Mouse (Mus musculus) retina, postnatal 7 days (tissue): ENCODE data around the gene Cdh6.
A peak's percentile ranks its signal among the peaks of the same experiment; 100 is the strongest.

ENCODE experiments used
- DNase-seq: peaks from one replicate; pipeline ENCODE4 v3.0.0-alpha.2; 2012; ENCODE audit warnings: low read depth, low spot score

Gene Cdh6

DNA sequence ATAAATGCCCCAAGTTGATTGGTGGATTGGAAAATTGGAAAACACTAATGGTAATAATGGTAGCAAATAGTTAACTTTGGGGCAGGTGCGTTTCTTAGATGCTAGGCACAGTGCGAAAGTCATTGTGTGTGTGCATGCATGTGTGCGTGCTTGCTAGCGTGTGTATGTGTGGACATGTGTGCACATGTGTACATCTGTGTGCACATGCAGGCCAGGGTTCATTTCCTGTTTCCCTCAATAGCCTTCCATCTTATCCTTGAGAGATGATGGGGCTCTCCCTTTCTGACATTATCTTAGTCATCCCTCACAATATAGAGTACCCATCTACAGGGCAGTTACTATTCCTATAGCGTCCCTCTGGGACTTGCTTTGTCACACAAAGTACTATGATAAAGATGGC lies 17.7 kb downstream of the Cdh6 start:
- DNase-seq: no peak

DNA sequence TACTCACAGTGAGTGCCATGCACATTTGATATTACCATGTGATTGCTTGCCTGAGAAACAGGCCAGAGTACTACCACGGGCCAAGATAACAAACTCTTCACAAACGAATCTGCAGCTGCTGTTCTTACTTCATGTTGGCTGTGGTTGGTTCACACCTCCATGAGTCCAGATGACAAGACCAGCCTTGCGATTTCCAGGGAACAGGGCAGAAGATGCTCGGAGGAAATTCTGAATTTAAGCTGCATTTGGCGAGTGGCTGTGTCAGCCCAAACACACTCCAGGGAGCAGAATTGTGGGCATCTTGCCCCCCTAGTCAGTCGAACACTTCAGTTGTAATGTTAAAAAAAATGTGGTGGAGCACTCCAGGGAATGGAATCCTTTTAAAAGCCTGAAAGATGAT lies 18.1 kb downstream of the Cdh6 start:
- DNase-seq: no peak

DNA sequence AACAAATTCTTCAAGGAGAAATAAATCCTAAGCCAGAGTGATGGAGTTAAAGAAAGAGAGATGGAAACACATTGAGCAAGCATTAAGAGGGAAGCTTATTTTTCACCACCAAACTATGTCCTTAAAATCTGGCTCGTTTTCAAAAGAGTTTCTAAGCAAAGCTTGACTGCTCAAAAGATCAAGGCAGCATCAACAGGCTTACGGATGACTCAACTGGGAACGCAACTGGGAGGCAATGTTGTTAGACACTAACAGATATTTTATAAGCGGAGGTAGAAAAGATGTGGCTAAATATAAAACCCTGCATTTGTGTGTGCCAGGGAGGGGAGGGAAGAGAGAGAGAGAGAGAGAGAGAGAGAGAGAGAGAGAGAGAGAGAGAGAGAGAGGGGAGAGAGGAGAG lies 31.5 kb downstream of the Cdh6 start:
- no peak for DNase-seq

DNA sequence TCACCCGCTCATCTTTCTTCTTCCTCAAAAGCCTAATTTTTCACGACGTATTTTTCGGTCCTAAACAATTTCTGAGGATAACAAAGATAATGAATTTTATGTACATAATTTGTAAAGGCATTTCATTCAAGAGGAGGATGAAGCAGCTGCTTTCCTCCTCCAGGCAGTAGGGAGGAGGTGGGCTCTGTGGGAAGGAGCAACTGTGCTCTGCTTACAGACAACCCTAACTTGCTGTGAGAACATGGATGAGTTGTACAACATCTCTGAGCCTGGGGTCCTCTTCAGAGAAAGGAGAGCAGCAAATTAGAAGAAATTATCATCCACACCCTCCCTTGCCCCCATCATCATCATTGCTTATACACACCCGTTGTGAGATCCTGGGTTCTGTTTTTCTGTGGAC lies 33.8 kb downstream of the Cdh6 start:
- DNase-seq: no peak

DNA sequence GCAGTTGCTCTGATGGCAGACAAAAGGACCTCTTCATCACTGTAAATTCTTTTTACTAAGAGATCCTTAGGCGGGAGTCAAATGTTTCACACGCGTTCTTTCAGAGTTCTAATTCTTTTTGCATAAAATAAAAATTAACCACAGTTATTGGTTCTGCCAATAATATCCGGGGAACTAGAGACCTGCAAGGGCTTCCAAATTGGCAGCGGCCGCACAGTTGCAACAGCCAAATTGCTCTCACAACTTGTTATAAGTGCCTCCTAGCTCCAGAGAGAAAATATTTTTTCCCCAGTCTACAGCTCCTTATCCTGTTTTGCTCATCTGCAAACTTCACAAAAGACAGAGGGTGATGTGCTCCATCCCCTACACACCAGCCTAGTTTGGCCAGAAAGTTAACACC lies 36.3 kb downstream of the Cdh6 start:
- DNase-seq: no peak

DNA sequence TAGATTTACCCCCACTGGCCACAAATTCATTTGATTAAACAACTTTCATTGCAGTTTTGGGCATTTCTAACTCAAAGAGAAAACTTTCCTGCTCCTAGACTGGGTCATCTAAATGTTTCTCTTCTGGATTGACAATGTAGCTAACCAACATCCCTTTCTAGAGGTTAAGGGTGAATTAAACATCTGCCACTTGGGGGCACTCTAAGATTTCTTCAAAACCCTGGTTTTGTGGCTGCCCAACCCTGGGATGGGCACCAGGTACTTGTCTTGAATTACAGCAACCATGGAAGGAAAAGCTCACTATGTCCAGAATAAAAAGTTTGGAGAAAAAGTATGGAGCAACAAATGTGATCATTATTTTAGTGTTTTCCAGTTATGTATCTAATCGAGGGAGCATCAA lies 39.4 kb downstream of the Cdh6 start:
- no peak for DNase-seq

DNA sequence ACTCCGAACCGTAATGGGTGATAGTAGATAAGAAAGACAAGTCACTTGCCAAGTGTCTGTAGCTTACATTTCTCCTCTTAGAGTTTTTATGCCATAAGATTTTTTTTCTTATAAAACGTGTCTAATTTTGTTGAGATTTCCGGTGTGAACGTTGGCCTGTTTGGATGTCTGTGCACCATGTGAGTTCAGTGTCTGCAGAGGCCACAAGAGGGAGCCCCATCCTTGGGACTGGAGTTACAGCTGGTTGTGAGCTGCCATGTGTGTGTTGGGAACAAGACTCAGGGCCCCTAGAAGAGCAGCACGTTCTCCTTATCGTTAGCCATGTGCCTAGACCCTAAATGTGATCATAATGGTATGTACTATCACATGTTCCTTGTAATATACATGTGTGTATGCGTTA lies 40.1 kb downstream of the Cdh6 start:
- DNase-seq: no peak

DNA sequence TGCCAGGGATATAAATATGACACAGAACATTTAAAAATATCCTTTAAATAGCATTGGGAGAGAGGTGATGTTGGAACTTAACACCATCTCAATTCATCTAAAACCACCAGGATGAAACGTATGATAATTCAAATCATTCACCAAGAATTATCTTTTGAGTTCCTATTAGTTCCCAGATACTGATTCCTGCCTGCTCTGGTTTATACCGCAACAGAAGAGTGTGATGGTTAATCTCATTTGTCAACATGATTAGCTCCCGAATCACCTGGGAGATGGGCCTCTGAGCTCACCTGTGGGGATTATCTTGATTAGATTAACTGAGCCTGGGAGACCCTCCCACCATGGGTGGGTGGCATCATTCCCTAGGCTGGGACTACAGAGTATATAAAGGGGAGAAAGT lies 41.0 kb downstream of the Cdh6 start:
- DNase-seq: no peak

DNA sequence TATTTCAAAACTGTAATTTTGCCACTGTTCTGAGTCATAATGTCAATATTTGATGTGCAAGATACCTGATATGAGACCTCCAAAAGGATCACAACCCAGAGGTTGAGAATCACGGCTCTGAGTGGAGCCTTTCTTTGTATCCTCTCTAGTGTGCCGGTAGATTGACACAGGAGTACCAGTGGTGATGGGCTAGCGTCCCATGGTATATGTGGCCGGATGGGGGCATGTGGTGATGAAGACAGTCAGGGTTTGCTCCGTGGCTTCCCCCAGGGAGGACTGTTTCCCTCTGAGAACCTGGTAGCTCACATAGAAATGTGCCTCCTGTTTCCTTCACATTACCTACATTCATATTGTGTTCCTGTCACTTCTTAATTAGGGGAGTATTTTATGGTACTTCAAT lies 43.2 kb downstream of the Cdh6 start:
- DNase-seq: no peak

DNA sequence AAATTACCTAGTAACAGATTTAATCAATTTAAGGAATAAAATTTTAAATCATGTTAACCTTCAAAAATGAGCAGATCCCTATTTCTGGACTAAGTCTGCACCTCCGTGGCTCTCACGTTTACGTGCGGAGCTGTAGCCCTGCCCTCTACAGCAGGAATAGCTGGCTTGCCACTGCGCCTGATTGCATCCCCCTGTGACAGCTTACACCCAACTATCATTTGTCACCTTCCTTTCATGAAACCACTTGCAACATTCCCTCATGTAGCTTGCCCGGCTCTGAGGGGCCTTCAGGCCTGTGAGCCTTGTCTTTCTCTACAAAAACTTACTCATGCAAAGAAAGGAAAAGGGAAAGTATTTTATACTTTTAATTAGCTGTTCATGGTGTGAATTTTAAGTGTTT lies 73.1 kb downstream of the Cdh6 start:
- DNase-seq: no peak

DNA sequence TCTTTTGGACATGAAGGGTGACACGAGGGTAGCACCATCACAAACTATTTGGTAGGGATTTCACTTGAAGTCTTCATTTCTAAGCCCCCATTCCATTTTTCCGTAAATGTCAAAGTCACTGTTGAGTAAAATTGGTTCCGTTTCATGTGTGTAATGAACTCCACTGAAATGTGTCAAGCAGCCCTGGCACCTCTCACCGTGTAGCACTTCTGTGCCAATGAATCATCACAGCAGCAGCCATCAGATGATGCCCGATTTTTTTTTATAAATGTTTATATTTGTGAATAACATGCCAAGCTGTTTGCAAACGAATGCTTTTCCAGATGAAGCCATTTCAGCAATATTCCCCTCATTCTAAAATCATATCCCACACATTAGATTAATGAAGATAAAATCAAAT lies 75.6 kb downstream of the Cdh6 start:
- no peak for DNase-seq

DNA sequence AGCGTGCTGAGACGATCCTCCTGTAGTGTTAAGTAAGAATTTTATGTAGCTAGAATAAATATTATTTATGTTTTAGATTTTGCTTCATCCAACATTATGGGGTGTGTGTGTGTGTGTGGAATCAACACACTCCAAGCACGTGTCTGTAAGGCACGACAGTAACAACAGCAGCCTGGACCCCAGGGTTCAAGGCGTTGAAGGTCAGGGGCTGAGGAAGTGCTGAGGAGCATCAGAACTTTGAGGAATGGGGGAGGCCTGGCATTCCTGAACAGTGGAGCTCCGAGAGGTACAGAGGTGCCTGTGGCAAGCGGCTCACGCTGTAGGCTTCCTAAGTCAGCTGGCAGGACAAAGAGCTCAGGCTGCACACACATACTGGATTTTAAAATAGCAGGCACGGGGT lies 78.1 kb downstream of the Cdh6 start:
- DNase-seq: no peak

DNA sequence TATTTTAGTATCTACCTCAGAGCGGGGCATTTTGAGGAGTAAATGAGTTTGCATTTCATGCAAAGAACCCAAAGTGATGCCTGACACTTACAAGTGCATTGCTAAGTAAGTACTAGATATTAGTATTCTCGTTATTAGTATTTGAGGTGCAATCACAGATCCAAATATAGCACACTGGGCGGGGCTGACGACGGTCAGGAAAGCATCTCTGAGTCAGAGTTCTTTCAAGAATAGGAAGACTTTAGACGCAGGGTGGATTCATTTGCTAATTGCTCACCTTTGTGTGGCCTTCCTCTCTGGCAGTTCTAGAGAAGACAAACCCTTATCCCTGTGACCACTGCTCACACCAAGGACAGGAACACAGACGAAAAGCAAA lies 78.6 kb downstream of the Cdh6 start:
- DNase-seq: no peak

DNA sequence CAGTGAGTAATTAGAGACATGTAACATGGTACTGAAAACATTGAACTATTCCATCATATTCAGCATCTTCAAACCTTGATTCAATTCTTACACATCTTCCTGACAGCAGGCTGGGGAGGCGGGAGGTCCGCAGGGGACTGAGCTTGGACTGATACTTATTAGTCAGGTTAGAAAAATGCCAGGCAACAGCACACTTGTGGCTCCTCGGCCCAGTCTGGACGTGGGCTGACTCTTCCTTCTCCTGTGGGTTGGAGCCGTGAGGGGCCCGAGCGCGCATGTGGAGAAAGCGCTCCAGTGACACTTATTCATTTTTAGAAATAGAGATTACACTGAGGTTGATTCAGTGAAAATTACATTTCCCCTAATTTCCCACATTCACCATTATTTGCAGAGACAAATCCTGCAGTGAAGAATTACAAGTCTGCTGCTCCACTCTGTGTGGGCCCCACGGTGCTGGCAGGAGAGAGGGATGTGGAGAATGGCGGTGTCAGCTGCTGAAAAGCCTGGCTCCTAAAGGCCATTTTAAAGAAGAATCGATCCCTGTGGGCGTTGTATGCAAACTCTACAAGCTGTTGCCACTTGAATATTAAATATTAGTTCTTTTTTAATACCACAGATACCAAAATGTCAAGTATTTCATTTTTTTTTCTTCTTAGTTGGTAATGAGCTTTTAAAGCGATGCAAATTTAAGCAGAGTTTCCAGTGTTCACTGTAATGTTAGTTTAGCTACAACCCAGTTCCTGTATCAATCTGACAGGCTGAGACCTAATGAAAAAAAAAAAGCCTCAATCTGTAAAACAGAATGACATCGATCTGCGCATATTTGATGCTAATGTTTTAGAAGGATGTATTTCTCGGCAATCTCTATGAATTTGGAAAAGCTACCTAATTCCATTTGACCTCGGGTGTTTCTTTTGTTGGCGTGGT lies 79.3 kb downstream of the Cdh6 start:
- no peak for DNase-seq

DNA sequence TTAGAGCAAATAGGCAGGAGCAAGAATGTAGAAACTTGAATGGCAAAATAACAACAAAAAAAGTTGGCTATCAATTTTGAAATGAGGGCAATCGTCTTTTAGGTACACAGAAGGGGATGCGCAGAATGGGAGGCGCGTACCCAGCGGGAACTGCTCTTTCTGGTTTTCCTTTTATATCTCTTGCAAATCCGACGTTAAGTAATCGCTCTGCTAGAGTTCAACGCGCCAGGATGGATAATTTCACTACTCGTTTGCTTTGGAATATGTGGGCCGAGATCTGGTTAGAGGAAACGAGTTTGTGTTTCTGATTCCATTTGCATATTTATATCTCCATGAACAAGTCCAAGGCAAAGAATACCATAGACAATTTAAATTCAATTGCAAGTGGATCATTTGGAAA lies 81.4 kb downstream of the Cdh6 start:
- no peak for DNase-seq

DNA sequence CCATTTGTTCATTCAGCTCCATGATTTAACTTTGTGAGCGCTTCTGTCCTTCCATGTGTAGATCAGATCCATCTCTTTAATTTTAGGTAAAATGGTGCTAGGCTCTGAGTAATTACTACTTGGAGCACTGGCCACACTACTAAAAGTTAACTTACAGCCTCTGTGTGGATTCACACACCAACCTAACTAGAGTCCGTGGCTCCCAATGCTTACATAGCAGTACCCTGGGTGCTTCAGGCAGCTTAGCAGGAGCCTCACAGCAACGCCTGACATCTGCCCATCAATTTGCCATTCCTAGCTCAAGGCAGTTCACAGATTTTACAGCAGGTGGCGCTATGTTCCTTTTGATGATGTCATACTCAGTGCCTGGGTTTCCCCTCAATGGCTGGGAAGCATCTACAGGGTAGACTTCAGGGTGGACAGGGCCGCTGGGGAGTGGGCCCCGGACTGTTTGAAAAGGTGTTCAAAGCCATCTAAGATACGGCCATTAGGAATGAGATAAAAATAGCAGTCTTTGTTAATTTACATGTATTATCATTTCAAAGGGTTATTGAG lies 84.9 kb downstream of the Cdh6 start:
- DNase-seq: peak; percentile 32

DNA sequence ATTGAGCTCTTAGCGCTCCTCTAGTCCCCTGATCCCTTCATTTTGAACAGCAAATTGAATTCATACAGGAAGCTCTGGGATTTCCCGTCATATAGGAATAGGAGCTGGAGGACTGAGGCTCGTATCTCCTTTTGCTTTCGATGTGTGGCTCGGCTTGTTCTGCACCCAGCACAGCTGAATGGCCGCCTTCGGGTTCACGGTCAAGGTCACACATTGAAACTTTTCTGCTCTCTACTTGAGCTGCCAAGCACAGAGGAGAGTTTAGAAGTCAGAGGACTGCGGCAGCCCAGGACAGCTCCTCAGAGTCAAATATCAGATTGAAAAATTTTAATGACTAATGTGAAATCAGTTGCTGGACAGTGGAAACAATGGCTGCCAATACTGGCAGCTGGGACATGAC lies 88.7 kb downstream of the Cdh6 start:
- no peak for DNase-seq

DNA sequence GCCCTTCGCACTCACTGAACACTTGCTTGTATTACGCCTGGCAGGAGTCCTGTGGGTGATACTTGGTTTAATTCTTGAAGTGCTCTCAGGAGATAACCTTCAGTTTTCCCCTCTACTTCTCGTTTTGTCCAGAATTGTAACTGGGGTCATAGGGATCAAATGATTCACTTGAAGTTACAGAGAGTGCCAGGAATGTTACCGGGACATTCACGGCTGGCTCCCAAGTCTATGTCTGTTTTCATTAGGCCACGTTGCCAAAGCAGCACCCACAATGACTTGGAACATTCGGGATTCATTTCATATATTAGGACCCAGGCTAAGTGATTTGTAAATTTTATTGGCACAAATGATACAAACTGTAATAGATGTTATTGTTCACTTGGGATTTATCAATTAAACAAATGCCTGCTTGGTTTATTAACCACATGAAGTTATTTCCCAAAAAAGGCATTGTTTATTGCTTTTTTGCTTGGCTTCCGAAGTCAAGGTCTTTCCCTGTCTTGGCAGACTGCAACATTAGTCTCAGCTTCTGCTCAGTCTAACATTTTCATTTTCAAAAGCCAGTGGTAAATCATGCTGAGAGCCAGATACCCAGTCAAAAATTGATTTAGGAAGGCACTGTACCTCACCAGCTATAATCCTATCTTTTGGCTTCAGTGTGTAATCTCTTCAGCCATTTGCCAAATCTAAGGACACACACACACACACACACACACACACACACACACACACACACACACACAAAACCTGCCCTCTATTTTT lies 96.4 kb downstream of the Cdh6 start:
- DNase-seq: no peak

DNA sequence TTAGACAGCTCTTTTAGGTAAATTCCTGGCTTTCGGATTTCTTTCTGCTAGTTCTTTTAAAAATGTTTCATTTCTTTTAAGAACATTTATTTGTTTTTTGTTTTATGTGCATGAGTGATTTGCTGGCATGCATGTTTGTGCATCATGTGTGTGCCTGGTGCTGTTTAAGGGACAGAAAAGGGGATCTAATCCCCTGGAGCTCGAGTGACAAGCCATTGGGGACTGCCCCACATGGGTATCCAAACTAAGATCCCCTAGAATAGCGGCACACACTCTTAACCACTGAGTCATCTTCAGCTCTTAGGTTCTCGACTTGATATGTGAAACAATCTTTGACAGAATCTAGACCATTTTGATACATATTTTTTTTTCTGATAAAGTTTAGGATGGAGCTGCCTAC lies 99.4 kb downstream of the Cdh6 start:
- DNase-seq: no peak

DNA sequence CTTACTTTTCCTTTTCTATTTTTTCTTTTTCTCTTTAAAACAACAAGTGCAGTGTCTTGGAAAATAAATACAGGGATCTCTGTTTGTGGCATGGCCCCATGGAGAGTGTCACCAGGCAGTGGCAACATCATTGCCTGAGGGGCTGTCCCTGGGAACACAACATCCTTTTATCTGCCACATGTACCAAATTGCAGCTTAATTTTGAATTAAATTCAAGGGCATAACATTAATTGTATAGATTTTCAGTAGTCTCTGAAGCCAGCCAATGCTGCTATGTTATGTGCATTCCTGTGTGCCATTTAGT lies 105.3 kb downstream of the Cdh6 start:
- no peak for DNase-seq

DNA sequence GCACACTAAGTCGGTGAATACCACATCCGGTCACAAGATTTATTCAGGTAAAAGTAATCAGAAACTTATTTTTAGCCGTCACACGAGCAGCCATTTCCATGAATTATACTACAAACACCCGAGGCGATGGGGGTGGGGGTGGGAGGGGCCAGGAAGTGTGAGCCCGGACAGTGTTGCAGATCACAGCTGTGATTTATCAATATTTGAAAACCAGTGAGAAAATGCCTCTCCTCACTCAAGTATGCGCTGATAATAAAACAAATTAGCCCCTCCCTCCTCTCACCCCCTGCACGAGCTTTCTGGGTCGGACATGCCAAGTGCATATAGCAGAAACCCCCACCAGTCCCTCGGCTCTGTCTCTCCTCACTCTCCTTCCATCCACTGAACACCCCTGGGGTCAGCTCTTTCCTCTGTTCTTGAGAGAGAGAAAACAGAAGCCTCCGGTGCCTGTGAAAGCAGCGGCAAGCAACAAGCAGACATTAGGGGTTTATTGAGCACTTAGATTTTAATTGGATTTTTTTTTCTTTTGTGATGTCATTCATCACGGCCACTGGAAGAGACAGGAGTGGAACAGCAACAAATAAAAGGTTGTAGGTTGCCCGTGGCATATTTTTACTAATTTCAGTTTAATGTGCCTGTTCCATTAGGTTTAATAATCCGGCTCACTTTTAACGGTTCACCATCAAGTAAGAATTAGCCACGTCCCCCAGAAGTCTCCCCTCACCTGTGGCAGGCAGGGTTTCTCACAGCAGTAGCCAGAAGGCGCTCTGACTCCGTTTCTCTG lies 105.9 kb downstream of the Cdh6 start:
- DNase-seq: no peak

DNA sequence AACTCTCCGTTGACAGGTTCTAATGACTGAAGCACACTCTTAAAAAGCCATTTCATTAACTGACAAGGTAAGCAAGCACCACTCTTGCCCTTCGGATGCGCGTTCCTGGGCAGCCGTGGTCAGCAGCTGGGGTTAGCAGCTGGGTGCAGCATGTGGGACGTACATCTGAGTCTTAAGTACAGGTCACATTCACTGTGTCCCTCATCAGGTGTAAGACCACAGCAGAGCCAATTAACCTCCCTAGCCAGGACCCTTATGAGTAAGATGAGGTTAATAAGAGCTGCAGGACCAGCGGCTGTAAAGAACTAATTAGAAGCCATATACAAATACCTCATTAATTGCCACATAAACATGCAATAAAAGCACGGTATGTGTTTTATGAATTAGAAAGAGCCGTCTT lies 106.7 kb downstream of the Cdh6 start:
- DNase-seq: no peak
